Mouse (Mus musculus): ENCODE results near the gene Ten1.

DNA sequence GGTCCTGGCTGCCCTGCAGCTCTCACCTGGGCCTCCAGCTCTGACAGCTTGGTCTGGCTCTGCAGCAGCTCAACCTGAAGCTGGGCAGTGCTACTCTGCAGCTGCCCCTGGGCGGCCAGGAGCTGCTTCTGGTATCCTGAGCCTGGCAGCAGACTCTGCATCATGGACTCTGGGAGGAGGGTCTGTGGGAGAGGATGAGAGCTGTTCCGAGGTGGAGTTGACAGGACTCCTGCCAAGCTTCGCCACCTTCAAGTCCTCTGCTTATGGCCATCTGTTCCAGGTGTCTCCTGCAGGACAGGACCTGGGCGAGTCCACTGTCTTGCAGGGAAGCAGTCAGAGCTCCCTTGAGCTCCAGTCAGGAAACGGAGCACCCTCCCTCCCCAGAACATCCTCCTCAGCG lies 49.3 kb upstream of the Ten1 start:
- no peak for TF ChIP-seq CTCF (IDR thresholded peaks at IDR 0.05)
- TF ChIP-seq EP300 (IDR thresholded peaks at IDR 0.05): no peak

Measured in lung, postnatal 0 days (tissue).